Mouse (Mus musculus): ENCODE measurements around the gene Tspan5.

Gene Tspan5

DNA sequence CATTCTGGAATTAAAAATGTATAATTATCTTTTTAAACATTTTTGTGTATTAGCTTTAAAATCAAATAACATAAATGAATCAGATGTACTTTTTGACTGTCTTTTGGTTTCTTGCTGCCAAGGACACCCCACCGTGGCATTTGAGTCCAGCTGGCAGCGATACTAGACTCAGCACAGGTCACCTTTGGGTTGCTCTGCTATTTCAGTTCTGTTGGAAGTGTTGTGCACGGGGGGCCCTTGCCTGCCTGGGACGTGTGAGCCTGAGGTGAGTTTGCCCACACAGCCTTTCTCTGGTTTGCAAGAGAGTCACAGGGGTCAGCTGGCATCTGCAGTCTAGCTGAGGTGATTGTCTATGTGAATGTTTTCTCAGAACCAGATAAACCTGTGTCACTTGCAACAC is 65.8 kb downstream of the Tspan5 start:
- no peak for DNase-seq (ENCODE audit: low read depth, low spot score)

DNA sequence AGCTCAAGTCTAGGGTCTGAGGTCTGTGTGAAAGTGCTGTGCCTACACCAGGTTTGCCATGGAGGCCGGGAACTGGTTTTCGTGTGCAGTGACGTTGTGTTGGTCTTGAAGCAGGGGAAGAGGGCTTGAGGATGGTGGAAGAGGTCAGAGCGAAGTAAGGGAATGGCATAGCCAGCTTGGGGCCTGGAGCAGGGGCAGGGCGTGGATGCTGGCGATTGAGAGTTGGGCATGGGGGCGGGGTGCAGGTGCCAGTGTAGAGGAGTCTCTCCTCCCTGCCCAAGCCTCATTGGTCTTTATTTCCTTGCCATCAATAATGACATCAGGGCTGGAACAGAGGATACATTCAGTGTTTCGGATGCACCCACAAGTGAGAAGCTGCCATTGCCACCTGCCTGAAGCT is 67.5 kb downstream of the Tspan5 start:
- no peak for DNase-seq (ENCODE audit: low read depth, low spot score)

DNA sequence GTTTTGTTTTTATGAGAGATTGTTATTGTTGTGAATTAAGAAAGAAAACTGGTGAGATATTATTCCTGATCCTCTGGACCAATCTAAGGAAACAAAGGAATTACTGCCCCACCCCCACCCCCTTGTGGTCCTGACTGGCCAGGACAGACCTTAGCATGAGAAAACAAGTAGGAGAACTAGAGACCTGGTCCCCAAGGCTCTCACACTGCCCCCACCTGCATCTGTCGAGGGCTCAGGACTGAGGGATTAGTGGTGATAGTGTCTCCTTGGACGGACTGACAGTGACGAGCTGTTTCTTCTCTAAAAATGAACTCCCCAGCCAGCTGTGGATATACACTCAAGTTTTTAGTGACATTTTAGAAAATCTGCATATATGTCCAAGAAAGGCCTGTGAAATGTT is 70.6 kb downstream of the Tspan5 start:
- no peak for DNase-seq (ENCODE audit: low read depth, low spot score)

DNA sequence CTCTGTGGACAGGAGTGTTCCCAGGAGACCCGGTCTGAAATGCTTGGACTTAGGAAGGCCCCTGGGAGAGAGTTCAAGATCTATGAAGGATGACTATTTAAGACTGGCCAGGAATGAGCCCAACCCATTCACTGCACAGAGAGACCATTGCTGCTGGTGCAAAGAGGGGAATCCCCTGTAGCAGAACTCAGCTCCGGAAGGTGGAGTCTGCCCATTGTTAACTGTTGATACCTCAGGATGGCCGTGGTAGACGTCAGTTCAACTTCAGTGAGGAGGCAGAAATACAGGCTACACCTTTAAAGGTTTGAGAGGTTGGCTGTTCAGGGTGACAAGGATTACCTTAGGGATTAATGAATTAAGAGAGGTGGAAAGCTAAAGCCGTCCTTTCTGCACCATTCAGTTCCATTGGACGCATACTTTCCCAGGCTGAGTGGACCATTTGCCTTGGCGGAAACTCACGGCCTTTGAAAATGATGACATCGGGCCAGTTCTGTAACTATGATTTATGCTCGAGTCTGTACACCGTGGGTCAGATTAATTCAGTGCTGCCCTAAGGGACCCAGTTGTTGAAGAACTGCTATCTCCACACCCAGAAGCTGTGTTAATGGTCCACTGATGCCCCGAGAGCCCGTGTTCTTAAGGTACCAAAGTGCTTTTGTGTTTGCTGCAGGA is 71.3 kb downstream of the Tspan5 start:
- DNase-seq (ENCODE audit: low read depth, low spot score) = no peak

DNA sequence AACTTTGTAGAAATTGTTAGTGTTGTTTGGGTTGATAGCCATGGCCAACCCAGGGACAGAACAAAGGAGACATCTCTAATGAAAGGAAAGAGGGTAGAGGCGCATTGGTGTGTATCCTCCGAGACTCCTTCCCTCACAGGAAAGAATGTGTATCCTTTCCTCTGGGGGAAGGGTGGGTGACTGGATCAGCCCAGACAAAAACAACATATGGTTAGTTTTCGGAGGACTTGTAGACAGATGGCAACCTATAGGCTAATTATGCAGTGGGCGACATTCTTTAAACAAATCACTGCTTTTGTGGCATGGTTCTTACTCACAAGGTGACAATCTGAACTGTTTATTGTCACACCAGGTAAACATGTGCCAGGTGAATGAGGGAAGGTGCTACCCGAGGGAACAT is 72.5 kb downstream of the Tspan5 start:
- DNase-seq (ENCODE audit: low read depth, low spot score) = no peak

DNA sequence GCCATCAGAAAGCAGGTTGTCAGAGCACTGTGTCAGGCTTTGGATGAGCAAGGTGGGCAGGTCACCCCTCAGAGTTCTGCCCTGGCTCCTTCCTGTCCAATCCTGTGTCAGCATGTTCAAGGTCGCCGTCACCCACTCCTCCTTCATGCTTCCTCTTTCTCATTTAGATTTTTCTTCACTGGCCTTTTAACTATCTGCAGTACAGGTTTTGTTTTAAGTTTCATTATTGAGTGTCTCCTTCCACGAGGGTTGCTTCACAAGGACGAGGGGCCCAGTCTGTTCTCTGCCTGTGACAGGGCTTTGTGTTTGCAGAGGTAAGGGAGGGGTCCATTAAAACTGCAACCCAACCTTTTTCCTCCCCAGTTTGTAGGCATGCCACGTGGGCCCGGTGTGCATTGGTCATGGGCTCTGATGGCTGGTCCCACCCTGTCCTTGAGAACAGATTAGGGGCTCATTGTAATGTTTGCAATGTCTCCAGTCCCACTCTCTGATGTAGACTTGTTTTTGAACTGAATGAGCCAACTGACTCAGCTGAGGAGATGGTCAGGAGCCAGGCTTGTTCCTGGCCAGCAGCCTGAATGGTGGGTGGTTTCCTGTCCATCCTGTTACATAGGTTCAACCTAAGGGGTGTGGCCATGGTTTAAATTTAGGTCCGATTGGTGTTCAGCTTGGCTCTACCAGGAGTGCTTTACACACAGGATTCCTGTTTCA is 73.3 kb downstream of the Tspan5 start:
- DNase-seq (ENCODE audit: low read depth, low spot score) = peak; percentile 91

DNA sequence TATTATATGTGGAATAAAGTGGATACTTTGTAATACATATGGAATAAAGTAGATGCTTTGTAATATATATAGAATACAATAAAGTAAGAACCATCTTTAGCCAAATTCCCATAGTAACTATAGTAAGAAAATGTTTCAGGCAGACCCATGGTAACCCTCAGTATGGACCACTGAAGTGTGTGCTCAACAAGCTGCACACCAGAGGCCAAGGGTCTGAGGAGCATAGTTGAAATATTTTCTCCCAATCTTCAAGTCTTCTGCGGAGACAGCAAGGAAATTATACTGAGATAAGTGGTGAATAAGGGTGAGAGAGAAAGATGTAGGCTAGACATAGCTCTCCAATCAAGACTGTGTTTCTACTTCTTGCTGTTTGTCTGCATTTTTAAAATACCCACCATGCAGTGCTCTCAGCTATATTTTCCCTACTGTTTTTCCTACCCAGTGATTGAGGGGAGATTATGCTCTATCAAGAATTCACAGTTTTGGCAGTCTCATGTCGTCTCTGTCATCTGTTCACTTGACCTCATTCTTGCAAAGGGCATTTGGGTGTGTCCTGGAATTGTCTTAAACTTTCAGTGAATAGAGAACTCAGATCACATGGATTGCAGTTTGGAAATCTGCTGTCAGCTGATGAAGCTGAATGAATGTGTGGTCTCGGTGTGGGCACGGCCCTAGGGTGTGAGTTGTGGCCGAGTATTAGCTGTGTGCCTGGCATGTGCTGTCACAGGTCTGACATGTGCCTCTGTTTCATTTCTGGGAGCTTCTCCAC is 75.1 kb downstream of the Tspan5 start:
- DNase-seq (ENCODE audit: low read depth, low spot score) = peak; percentile 67

DNA sequence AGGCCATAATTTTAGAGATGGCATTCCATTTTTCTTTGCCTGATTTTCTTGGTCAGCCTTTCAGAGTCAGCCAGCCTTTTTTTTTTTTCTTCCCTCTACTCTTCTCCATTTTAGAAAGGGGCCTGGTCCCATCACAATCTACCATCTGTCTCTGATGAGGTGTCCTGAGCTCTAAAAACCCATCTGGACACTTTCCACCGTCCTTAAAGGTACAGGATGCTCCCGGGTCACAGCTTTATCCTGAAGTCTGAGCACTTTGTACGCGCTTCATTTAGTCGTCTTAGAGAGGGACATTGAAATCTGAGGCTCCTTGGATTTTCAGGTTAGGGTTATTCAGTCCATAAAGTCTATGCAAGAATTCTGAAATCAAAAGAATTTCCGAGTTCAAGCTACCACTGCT is 77.9 kb downstream of the Tspan5 start:
- DNase-seq (ENCODE audit: low read depth, low spot score) = no peak

DNA sequence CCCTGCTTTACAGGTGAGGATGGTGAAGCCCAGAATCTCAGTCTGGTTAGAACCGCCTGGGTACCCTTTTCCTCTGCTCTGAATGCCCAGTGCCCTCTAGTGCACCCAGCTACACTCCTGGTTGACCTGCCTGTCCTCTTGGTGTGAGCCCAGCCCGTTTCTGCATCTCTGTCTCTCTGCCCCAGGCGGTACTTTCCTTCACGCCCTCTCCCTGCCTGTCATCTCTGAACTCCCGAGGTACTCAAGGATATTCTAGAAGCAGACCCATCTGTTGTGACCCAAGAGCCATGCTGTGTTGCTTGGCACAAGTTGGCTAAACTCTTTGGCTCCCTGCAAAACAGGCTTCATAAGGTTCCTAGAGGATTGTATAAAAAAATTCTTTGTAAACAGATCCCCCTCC is 78.3 kb downstream of the Tspan5 start:
- DNase-seq (ENCODE audit: low read depth, low spot score) = no peak

DNA sequence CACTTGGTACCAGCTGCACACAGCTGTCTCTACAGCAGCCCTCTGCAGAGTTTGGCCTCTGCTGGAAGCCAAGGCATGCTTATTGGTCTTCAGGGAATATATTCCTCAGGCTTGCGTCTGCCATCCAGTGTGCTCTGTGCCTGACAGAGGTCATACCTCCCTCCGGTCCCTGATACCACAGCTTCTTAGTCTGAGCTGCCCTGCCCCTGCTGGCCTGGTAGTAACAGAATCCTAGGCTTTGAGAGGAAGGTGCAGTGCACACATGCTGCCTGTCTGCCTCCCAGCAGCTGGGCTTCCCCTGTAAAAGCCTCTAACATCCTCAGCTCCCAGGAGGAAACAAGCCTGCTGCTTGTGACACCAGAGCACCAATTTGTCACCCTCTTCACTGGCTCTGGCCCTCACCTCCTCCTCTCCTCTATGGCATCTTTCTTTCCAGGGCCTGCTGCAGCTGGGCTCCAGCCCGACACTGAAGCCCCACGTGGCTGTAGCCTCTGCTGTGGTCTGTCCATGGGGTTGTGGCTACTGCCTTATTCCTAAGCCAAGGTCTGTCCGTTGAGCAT is 80.0 kb downstream of the Tspan5 start:
- peak; percentile 55 for DNase-seq (ENCODE audit: low read depth, low spot score)

DNA sequence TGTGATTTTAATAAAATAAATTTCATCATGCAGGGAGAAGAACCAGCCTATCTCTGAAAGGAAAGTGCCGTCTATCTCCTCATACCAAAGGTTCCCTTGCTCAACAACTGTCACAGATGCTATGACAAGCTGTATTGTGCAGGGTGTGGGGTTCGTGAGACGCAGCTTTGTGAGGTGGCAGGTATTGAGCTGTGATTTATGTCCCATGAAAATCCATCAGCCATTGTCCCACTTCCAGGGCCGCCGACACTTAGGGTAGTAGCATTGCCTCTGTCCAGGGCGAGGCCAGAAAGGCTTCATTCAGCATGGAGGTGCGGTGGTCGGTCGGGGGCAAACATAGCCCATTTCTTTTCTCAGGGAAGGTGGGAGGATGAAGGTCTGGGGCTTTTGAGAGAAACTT is 81.9 kb downstream of the Tspan5 start:
- no peak for DNase-seq (ENCODE audit: low read depth, low spot score)

DNA sequence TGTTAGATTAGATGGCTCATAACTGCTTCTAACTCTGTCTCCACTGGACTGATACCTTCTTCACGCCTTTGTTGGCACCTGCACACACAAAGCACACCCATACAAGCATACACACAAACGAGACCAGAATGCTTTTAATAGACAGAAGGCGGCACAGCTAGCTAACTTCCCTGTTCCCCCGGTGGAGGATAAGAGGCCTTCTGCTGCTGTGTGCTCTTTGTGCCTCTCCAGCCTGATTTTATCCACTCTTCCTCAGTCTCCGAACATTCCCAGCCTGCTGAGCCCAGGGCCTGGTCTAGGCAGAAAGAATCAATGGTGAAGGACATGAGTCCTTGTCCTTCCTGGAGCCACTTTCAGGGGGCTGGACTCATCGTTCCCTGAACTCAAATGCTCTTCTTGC is 83.3 kb downstream of the Tspan5 start:
- no peak for DNase-seq (ENCODE audit: low read depth, low spot score)

DNA sequence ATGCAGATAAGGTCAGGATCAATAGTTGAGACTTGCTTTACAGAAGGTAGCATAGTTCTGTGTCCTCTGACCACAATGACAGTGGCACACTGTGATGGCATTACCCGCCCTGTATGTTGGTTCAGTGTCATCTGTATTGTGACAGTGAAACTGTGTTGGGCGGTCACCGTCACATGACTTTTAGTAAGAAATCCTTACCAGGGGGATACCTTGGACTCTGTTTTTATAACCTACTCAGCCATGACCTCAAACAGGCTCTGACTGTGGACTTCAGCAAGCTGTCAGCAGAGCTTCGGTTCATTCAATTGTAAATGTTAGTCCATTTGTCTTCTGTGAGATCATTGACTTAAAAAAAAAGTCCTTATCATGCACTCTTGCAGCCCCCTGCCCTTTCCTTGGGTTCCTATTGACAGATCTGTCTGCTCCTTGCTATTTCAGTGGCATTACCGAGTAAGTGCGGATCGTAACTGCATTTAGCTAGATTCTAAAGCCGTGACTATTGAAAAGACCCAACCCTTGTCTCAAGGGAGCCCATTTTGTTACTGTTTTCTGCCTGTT is 84.3 kb downstream of the Tspan5 start:
- DNase-seq (ENCODE audit: low read depth, low spot score) = no peak

DNA sequence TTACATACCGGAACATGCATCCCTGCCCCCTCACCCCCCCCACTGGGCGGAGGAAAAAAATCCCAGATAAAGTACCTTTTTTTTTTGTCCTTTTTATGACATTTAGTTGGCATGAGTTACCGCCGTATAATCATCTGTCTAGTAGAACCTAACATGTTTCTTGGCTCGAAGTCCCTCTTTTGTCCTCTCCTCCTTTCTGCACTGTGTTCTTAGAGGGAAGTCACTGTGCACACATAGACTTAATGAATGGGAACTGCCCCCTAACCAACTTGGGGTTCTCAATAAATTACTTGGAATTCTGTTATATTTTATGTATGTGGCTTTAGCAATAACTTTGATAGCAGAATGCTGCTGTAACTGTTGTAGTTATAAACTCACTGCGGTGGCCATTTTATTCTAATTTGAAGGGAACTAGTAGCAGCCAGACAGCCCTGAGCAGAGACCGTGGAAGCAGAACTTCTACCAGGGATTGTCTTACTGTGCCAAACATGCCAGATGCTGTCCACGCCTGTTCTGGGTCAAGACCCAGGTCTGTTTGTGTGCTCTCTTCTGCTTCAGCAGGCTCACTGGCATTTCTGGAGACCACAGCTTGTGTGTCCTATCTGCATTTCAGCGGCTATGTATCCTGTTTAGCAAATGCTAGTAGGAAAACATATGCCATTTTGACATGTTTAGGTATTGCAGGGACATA is 91.0 kb downstream of the Tspan5 start:
- DNase-seq (ENCODE audit: low read depth, low spot score) = no peak

DNA sequence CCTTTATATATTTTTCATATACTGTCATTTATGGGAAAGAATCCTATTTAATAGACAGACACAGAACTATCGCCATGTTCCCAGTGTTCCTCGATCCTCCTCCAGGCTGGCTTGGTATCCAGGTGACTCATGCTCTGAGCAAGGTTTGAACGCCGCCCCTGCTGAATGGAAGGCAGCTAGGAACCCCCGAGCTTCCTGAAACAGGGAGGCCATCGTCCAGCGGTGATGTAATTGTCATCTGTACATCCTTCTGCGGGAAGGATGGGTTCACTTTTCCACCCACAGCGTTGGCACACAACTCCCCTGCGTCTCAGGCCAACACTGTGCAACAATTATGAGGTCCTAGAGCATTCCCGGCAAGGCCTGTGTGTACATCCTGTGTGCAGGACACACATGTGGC is 92.2 kb downstream of the Tspan5 start:
- no peak for DNase-seq (ENCODE audit: low read depth, low spot score)

DNA sequence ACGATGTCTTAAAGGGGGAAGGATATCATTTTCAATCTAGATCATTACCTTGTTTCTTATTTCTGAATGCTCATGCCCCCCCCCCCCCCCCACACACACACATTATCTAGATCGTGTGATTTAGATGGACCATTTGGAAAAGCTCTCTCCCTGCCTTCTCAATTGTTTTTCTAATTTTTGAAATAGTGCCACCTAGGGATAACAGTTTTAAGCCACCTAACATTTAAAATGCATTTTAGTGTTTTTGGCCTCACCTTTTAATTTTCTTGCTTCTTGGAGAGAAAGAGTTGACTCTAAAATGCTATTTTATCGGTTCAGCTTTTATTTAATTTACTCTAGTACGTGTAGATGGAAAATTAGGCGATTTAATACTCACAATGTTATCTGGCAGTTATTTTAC is 94.9 kb downstream of the Tspan5 start:
- DNase-seq (ENCODE audit: low read depth, low spot score) = no peak

DNA sequence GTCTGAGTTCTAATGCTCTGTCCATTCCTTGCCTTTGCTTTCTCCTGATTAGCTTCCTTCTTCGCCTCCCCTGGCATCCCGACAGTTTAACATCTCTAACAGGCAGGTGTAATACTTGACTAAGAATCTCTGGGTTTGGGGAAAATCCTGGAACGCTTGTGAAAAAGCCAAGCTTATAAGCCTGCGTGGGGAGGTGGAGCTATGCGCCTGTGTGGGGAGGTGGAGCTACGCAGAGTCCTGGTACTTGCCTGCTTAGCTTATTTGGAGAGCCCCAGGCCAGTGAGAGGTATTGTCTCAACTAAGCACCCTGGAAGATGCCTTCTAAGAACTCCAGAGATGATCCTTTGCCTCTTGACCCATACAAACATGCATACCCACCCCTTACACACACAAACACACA is 95.7 kb downstream of the Tspan5 start:
- no peak for DNase-seq (ENCODE audit: low read depth, low spot score)

DNA sequence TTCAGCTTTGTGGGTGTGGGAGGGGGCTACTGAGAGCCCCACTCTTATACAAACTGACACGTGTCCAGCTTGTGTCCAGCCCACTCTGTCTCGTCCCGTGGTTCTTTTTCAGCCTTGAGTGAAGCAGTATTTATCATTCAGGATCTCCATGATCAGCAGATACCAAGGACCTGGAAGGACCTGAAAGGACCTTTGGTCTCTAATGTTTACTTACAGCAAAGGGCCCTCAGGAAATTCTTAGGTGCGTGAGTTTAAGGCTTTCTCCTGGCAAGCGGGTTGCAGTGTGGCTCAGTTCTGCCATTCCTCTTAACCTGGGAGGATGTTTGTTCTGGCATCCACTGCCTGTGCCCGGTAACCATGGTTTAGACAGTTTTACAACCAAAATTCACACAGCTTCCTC is 97.7 kb downstream of the Tspan5 start:
- DNase-seq (ENCODE audit: low read depth, low spot score) = no peak

DNA sequence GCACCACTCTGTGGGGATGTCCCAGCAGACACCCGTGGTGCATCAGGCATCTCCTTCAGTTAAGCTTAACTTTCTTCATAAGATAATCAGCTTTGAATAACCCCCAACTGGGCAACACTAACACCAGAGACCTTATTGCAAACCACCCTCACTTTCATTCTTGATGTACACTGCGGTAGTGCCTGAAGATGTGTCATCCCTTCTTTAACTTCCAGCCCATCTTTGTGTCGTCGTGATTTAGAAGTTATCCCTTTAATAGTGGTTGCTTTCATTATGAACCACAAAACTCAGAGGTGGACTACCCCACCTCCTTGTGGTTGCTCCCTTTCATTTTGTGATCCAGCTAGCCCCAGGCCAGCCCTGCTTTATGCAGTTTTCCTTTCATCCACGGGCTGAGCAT is 99.3 kb downstream of the Tspan5 start:
- no peak for DNase-seq (ENCODE audit: low read depth, low spot score)

DNA sequence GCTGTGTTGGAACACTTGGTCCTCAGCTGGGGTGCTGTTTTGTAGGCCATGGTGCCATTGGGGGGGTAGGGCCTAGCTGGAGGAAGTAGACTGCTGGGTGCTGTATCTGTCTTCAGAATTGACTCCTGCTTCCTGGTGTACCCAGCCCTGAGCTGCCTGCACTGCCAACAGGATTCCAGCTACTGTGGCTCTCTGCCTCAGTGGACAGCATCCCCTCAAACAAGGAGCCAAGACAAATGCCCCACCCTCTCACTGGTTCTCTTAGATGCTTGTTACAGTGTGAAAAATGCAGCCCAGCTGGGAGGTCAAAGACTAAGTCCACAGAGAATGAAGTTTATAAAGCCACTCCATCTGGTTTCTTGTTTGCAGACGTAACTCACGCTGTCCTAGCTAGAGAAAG is 101.2 kb downstream of the Tspan5 start:
- DNase-seq (ENCODE audit: low read depth, low spot score) = no peak

DNA sequence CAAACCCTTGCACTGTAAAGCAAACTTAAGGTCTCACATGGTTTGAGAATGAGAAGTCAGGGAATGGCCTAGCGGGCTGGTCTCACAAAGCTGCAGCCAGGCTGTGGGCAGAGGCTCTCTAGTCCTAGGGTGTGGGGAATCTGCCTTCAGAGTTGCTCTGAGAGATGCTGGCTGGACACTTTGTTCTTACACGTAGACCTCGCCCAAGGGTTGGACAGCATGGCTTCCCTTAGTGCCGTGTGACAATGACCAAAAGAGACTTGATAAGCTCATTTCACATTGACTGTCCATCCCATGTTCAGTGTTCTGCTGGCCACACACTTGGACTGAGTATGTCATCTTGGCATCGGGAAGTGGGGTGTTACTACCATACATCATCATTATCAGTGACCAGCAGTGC is 101.6 kb downstream of the Tspan5 start:
- DNase-seq (ENCODE audit: low read depth, low spot score) = no peak

DNA sequence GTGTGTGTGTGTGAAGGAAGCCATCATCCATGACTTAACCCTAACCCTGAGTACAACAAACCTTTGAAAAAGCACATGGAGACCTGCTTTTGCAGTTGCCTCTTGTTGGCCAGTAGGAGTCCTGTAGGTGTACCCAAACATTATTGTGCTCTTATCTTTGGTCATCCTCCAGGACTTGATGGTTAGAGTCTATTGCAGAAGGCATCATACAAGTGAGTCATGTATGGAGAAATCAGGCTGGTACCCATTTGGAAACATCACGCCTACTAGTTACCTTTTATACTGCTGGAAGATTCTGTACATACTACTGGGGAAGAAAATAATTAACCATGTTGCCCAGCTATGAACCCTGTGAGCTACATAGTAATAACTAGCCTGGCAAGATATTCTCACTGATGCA is 103.8 kb downstream of the Tspan5 start:
- DNase-seq (ENCODE audit: low read depth, low spot score) = peak; percentile 29

All from 3T3-L1 (cell line).